Mouse (Mus musculus): ENCODE results near the gene Jmjd6. TPM values are rescaled to one million over a fixed set of nuclear protein-coding genes. Genes with fewer than 3 reads are reported as not detected.
A peak's percentile ranks its signal among the peaks of the same experiment; 100 is the strongest.
"Not testable (repeated sequence)": the region's sequence is repeated elsewhere in the genome, so short reads cannot be mapped to it uniquely, and the experiment has no call there.

Gene Jmjd6
- polyA plus RNA-seq, 1 experiment from 2014 or later: 89.0 TPM

DNA sequence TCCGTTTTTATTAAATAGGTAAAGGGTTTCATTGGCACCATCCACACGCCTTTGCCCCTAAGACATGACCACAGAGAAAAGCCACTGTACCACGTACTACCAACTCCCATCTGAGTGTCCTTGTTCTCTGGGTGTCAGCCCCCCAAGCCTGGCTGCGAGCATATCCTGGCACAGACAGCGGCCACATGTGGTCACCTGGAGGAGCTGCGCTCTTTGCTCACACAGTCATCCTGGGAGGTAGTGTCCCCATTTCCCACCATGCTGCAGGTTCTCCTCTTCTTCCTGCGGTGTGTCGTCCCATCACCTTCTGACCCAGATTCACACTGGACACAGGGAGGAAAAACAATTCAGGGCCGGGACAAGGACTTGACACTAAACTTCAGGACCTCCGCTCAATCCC, 5.8 kb downstream of the Jmjd6 start:
- Histone ChIP-seq H3K9me3 (replicated peaks; ENCODE audit: control insufficient read depth, low read length) (no peaks in the 10 kb centered on the region), H3K4me3 (ENCODE audit: low read depth, low read length) (no peak overlapping the region), H3K27me3 (ENCODE audit: control insufficient read depth, insufficient read depth, low read length) (no peaks in the 10 kb centered on the region), H3K4me1 (ENCODE audit: control insufficient read depth, insufficient read depth, low read length) (peaks cover 23% of the 10 kb centered on the region), H3K9ac (ENCODE audit: low read depth, low read length) (no peak overlapping the region), H3K4me2 (no peak overlapping the region), H3K36me3 (ENCODE audit: control insufficient read depth, insufficient read depth, low read length) (peaks cover 65% of the 10 kb centered on the region), H3K27ac (ENCODE audit: low read depth, low read length) (no peak overlapping the region)
- WGBS (ENCODE audit: insufficient replicate concordance): 91% methylated on average over 10 of the region's 10 CpGs
- ATAC-seq (replicated peaks; ENCODE audit: insufficient number of reproducible peaks, low FRiP score, low TSS enrichment): no peak

DNA sequence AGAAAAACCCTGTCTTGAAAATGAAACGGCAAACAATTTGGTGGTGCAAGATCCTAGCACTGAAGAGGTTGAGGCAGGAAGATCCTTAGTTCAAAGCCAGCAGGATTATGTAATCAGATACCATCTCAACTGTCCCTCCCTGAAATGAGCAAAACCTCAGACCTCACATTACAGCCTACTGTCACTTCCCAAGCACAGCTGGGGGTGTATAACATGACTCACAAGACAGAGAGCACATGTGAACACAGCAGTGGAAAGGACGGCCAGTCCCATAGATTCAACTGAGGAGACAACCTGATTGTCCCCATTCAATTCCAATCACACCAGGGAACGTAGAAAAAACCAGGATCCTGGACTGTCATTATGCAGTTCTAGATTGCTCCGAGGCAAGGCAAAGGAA, 7.0 kb downstream of the Jmjd6 start:
- ATAC-seq (replicated peaks; ENCODE audit: insufficient number of reproducible peaks, low FRiP score, low TSS enrichment): no peak
- WGBS (ENCODE audit: insufficient replicate concordance): 92% methylated on average over 4 of the region's 4 CpGs
- no peaks in the 10 kb centered on the region for H3K27me3 ChIP-seq (ENCODE audit: control insufficient read depth, insufficient read depth, low read length)
- H3K9ac ChIP-seq (ENCODE audit: low read depth, low read length): no peak overlapping the region
- H3K27ac ChIP-seq (ENCODE audit: low read depth, low read length): no peak overlapping the region
- no peaks in the 10 kb centered on the region for H3K9me3 ChIP-seq (replicated peaks; ENCODE audit: control insufficient read depth, low read length)
- peaks cover 18% of the 10 kb centered on the region for H3K4me1 ChIP-seq (ENCODE audit: control insufficient read depth, insufficient read depth, low read length)
- no peak overlapping the region for H3K4me3 ChIP-seq (ENCODE audit: low read depth, low read length)
- peaks cover 66% of the 10 kb centered on the region for H3K36me3 ChIP-seq (ENCODE audit: control insufficient read depth, insufficient read depth, low read length)
- H3K4me2 ChIP-seq: no peak overlapping the region

DNA sequence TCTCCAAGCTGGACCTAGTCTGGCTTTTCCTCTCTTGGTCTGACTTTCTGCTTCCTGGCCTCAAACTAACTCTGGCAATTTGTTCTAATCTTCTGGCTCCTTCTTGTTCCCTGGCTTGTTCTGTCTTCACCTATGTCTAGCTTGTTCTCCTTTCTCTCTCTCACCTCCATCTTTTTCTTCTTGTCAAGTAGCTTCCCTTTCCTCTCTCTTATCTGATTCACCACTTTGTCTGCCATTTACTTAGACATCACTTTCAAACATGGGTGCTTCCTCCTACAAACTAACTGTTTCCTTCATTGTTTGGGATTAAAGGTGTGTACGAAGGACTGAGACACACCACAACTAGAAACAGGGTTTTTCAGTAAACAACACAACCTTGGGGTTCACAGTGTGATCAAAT, 8.3 kb downstream of the Jmjd6 start:
- Histone ChIP-seq H3K4me2 (no peak overlapping the region), H3K27ac (ENCODE audit: low read depth, low read length) (no peak overlapping the region), H3K4me1 (ENCODE audit: control insufficient read depth, insufficient read depth, low read length) (peaks cover 5% of the 10 kb centered on the region), H3K27me3 (ENCODE audit: control insufficient read depth, insufficient read depth, low read length) (no peaks in the 10 kb centered on the region), H3K9ac (ENCODE audit: low read depth, low read length) (no peak overlapping the region), H3K9me3 (replicated peaks; ENCODE audit: control insufficient read depth, low read length) (no peaks in the 10 kb centered on the region), H3K4me3 (ENCODE audit: low read depth, low read length) (no peak overlapping the region), H3K36me3 (ENCODE audit: control insufficient read depth, insufficient read depth, low read length) (peaks cover 56% of the 10 kb centered on the region)
- ATAC-seq (replicated peaks; ENCODE audit: insufficient number of reproducible peaks, low FRiP score, low TSS enrichment): no peak
- 85% methylated on average over 1 of the region's 1 CpGs for WGBS (ENCODE audit: insufficient replicate concordance)

DNA sequence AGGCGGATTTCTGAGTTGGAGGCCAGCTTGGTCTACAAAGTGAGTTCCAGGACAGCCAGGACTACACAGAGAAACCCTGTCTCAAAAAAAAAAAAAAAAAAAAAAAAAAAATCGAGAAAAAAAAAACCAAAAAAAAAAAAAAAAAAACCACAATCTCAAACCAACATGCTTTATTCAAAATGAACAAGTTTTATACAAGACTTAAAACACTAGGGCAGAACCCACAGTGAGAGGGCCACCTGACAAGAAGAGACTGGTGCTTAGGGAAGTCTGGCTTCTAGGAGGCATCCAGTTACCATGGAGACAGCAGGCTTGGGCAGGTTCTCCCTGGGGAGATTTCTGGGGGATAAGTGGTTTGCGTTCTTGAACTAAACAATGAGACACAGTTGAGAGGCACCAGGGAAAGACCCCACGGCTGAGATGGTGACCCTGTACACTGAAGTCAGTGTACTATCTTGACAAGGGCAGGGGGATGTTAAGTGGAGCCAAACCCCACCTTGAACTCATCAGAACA, 11.0 kb downstream of the Jmjd6 start:
- Histone ChIP-seq H3K4me3 (ENCODE audit: low read depth, low read length) (no peak overlapping the region), H3K4me2 (no peak overlapping the region), H3K9me3 (replicated peaks; ENCODE audit: control insufficient read depth, low read length) (no peaks in the 10 kb centered on the region), H3K4me1 (ENCODE audit: control insufficient read depth, insufficient read depth, low read length) (peaks cover 4% of the 10 kb centered on the region; the same call in 1 of the 2 replicates), H3K27ac (ENCODE audit: low read depth, low read length) (no peak overlapping the region), H3K9ac (ENCODE audit: low read depth, low read length) (no peak overlapping the region), H3K27me3 (ENCODE audit: control insufficient read depth, insufficient read depth, low read length) (no peaks in the 10 kb centered on the region), H3K36me3 (ENCODE audit: control insufficient read depth, insufficient read depth, low read length) (peaks cover 31% of the 10 kb centered on the region)
- ATAC-seq (replicated peaks; ENCODE audit: insufficient number of reproducible peaks, low FRiP score, low TSS enrichment): no peak
- 47% methylated on average over 4 of the region's 4 CpGs for WGBS (ENCODE audit: insufficient replicate concordance)

- Histone ChIP-seq H3K36me3 (ENCODE audit: control insufficient read depth, insufficient read depth, low read length) (peaks cover 3% of the 10 kb centered on the region), H3K4me1 (ENCODE audit: control insufficient read depth, insufficient read depth, low read length) (peaks cover 20% of the 10 kb centered on the region), H3K27me3 (ENCODE audit: control insufficient read depth, insufficient read depth, low read length) (no peaks in the 10 kb centered on the region), H3K4me2 (peak within 1 kb of the TSS; percentile 73), H3K9me3 (replicated peaks; ENCODE audit: control insufficient read depth, low read length) (no peaks in the 10 kb centered on the region), H3K4me3 (ENCODE audit: low read depth, low read length) (peak within 1 kb of the TSS; percentile 57), H3K27ac (ENCODE audit: low read depth, low read length) (peak within 1 kb of the TSS; percentile 38; the same call in 1 of the 2 replicates), H3K9ac (ENCODE audit: low read depth, low read length) (peak within 1 kb of the TSS; percentile 78)
- under 1% methylated on average over 70 of the region's 71 CpGs for WGBS (ENCODE audit: insufficient replicate concordance)
- ATAC-seq (replicated peaks; ENCODE audit: insufficient number of reproducible peaks, low FRiP score, low TSS enrichment): peak; percentile 46
Measured at GRCm38 (mm10) chr11:116827534-116828165, 15.6 kb downstream of the Jmjd6 start, which contains the start of gene Mxra7. Mxra7 (minus strand) TSS chr11:116828046.

- no peak for ATAC-seq (replicated peaks; ENCODE audit: insufficient number of reproducible peaks, low FRiP score, low TSS enrichment)
- H3K27ac ChIP-seq (ENCODE audit: low read depth, low read length): peak overlapping the region; percentile 38; the same call in 1 of the 2 replicates
- peak overlapping the region; percentile 73 for H3K4me2 ChIP-seq
- no peaks in the 10 kb centered on the region for H3K9me3 ChIP-seq (replicated peaks; ENCODE audit: control insufficient read depth, low read length)
- peak overlapping the region; percentile 78 for H3K9ac ChIP-seq (ENCODE audit: low read depth, low read length)
- peaks cover 29% of the 10 kb centered on the region for H3K4me1 ChIP-seq (ENCODE audit: control insufficient read depth, insufficient read depth, low read length)
- WGBS (ENCODE audit: insufficient replicate concordance): 41% methylated on average over 17 of the region's 17 CpGs
- H3K27me3 ChIP-seq (ENCODE audit: control insufficient read depth, insufficient read depth, low read length): no peaks in the 10 kb centered on the region
- peak overlapping the region; percentile 57 for H3K4me3 ChIP-seq (ENCODE audit: low read depth, low read length)
- H3K36me3 ChIP-seq (ENCODE audit: control insufficient read depth, insufficient read depth, low read length): no peaks in the 10 kb centered on the region; the same call in 1 of the 2 replicates
Measured at GRCm38 (mm10) chr11:116826550-116827504, 16.4 kb downstream of the Jmjd6 start.

GRCm38 (mm10) chr11:116825230-116825629, 18.0 kb downstream of the Jmjd6 start:
- Histone ChIP-seq H3K27me3 (ENCODE audit: control insufficient read depth, insufficient read depth, low read length) (no peaks in the 10 kb centered on the region), H3K36me3 (ENCODE audit: control insufficient read depth, insufficient read depth, low read length) (no peaks in the 10 kb centered on the region), H3K4me3 (ENCODE audit: low read depth, low read length) (no peak overlapping the region), H3K4me2 (no peak overlapping the region), H3K9ac (ENCODE audit: low read depth, low read length) (no peak overlapping the region), H3K27ac (ENCODE audit: low read depth, low read length) (peak overlapping the region; percentile 29; the same call in 1 of the 2 replicates), H3K9me3 (replicated peaks; ENCODE audit: control insufficient read depth, low read length) (no peaks in the 10 kb centered on the region), H3K4me1 (ENCODE audit: control insufficient read depth, insufficient read depth, low read length) (peaks cover 44% of the 10 kb centered on the region)
- WGBS (ENCODE audit: insufficient replicate concordance): 60% methylated on average over 5 of the region's 5 CpGs
- ATAC-seq (replicated peaks; ENCODE audit: insufficient number of reproducible peaks, low FRiP score, low TSS enrichment): no peak

DNA sequence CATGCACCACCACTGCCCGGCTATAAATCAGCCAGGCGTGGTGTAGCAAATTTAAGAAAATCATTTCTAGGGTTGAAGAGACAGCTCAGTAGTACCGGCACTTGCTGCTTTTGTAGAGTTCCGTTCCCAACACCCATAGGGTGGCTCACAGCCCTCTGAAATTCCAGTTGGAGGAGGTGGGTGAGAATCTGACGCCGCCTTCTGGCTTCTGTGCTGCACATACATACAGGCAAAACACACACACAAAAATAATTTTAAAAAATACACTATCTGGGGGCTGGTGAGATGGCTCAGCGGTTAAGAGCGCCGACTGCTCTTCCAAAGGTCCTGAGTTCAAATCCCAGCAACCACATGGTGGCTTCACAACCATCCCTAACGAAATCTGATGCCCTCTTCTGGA, 19.4 kb downstream of the Jmjd6 start:
- ATAC-seq (replicated peaks; ENCODE audit: insufficient number of reproducible peaks, low FRiP score, low TSS enrichment); H3K27ac ChIP-seq (ENCODE audit: low read depth, low read length): not testable (repeated sequence)
- H3K4me1 ChIP-seq (ENCODE audit: control insufficient read depth, insufficient read depth, low read length): peaks cover 47% of the 10 kb centered on the region

More for the DNA sequence above, 19.4 kb downstream of the Jmjd6 start:
- WGBS (ENCODE audit: insufficient replicate concordance): 93% methylated on average over 10 of the region's 10 CpGs
- H3K4me2 ChIP-seq; H3K9ac ChIP-seq (ENCODE audit: low read depth, low read length); H3K36me3 ChIP-seq (ENCODE audit: control insufficient read depth, insufficient read depth, low read length); H3K27me3 ChIP-seq (ENCODE audit: control insufficient read depth, insufficient read depth, low read length); H3K9me3 ChIP-seq (replicated peaks; ENCODE audit: control insufficient read depth, low read length); H3K4me3 ChIP-seq (ENCODE audit: low read depth, low read length): not testable (repeated sequence)
